Mouse (Mus musculus): ENCODE measurements around the gene Vangl1.
"Not testable (repeated sequence)": the region's sequence is repeated elsewhere in the genome, so short reads cannot be mapped to it uniquely, and the experiment has no call there.

Gene Vangl1

DNA sequence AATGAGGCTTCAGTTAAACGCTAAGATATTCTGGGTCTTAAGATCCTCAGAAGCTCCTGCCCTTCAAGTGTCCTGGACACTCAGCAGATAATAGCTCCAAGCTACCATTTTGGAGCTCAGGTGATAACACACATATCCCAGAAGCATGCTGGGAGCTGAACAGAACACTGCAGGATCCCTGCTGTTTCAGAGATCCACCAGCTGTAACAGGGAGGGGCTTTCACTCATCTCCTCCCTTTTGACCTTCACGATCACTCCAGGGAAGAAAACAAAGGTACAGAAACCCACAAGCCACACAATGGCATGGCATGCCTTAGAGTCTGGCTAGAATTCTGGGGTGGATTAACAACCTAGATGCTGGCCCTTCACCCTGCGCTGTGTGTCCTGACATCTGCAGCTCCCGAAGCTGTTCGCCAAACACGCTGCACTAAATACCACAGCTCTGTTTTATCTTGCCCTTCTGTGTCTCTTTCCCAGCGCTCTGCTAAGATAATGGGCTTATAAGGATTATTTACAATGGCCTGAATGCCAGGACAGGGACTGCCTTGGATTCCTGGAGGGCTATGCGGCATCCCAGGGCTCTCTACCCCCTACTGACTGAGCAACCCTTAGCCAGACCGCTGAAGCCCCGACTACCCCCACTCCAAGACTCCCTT is 36.8 kb downstream of the Vangl1 start:
- no peak for DNase-seq

DNA sequence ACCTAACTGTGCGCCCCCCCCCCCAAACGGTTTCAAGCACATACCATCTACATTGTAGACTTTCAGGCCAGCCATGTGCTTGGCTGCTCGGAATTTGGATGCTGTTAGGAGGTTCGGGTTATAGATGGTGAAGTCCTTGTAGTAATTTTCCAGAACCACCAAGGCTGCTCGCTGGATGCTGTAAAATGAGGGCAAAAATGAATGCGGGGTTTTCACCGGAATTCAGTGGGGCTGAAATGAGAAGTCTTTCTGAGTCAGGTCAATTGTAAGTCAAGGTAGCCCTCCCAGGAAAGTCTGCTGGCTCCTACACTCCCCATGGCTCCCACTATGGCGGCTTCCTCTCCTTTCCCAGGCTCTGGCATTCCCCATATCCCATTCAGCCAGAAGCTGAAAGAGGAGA is 37.7 kb downstream of the Vangl1 start:
- DNase-seq = no peak

DNA sequence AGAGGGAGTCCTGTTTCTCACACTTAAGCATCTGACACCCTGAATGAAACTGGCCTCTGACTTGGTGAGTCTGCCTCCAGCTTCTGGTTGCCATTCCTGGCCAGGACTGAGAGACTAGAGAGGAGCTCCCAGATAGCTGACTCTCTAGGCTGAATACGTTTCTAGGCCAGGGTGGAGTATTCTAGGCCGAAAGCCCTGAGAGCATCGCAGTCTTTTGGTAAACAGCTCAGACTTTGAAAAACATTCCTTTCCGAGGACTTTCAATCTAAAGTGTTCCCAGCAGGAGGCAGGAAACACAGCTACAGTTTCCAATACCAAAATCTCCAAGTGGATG is 38.2 kb downstream of the Vangl1 start:
- DNase-seq = no peak

DNA sequence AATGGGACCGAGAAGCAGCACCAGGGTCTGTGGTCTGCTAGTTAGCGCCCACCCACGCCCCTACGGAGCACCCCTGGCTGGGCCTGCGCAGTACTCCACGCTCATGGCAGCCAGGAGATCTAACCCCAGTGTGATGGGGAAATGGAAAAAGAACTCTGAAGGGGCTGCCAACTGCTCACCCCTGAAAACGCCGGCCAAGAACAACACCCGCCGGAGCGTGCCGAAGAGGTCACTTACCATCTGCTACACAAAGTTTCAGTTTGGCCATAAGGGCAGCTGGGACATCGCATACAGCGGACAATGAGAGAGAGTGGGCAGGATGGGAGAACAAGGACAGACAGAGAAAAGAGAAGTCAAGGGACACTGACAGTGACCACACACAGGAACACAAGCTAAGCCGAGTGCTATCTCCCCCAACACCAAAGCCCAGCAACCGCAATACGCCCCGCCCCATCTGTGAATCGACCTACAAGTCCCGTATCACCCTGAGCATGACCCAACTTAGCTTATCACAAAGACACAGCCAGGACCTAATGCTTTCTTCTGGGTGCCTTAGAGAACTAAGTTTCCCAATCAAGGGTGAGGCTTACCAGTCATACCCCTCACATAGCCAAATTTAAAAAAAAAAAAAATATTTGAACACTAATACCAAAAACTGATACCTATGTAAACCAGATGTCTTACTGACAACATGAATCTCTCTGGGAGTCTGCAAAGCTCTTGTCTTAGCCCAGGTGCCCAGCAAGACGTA is 38.8 kb downstream of the Vangl1 start:
- DNase-seq = no peak

DNA sequence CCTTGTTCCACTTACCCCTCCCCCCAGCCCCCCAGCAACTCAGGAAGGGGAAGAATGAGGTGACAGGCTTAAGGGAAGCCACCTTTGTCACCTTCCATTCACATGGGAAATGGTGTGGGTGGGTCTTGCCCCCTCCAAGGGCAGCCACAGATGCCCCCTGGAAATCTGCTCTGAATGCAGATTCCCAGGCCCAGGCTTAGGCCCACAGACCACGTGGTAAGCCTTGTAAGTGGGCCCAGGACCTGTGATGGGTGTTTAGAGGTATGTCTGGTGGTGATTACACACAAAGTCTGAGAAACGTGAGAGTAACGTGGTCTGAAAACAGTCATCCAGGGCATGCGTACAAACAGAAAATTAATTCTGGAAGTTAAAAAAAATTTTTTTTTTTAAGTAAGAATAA is 39.6 kb downstream of the Vangl1 start:
- no peak for DNase-seq

DNA sequence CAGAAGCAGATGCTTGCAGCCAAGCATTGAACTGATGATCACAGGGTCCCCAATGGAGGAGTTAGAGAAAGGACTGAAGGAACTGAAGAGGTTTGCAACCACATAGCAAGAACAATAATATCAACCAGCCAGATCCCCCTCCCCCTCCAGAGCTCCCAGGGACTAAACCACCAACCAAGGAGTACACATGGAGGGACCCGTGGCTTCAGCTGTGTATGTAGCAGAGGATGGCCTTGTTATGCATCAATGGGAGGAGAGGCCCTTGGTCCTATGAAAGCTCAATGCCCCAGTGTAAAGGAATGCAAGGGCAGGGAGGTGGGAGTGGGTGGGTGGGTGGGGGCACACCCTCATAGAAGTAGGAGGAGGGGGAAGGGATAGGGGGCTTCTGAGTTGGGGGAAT is 40.6 kb downstream of the Vangl1 start:
- DNase-seq = not testable (repeated sequence)

DNA sequence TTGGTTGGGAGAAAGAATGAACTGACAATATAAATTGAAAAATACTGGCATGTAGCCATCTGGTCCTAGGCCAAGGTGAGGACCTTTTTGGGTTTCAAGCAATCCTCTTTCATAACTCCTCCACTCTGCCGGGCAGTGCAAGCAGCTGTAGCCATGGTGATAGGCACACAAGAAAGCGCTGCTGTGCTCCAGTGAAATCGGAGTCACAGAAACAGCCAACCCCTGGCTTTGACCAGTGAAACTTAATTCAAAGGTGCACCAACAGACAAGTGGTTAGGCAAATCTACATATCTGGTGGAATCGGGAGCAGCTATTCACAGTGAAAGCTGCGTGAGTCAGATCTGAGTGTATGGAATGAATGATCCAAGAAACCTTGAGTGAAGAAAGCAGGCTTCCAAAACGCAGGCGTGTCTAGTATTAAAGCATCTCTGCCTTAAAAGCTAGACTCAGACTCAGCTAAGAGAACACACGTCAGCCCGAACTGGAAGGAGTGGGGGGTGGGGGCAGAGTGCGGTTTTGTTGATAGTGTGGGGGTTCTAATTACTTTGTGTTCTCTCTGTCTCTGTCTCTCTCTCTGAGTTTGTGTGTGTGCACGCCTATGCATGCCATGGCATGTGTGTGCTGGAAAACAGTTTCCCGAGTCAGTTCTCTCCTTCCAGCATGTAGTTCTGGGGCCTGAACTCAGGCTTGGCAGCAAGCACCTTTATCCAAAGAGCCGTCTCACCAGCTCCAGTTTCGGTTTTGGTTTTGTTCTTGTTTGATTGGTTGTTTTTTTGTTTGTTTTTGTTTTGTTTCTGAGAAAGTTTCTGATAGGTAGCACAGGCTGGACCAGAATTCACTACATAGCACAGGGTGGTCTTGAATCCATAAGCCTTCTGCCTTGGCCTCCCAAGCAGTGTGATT is 44.8 kb downstream of the Vangl1 start:
- peak; percentile 20 for DNase-seq

DNA sequence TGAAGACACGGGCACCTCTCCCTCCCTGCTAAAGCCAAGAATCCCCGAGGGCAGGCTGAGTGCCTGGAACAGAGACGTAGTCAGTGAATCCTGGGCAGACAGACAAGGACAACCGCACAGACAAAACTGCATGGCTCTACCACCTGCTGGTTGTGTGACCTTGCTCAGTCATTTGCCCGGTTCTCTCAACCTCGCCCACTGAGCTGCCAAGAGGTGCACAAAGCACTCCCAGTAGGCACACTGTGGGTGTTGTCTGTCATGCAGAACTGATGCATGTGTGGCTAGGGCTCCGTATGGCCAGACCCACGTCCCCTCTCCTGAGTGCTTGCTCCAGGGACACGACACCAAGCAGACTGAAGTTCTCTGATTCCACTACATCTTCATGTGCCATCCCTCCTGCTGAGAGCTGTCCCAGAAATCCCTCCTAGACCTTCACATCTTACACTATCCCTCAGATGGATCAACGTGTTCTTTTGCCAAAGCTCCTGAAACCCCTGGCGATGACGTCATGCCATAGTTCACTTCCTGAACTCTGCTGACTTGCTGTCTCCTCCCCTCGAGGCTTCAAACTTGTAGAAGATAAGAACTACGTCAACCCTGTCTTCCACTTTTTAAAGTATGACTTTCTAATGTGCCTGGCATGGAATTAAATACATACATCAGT is 45.6 kb downstream of the Vangl1 start:
- DNase-seq = no peak

DNA sequence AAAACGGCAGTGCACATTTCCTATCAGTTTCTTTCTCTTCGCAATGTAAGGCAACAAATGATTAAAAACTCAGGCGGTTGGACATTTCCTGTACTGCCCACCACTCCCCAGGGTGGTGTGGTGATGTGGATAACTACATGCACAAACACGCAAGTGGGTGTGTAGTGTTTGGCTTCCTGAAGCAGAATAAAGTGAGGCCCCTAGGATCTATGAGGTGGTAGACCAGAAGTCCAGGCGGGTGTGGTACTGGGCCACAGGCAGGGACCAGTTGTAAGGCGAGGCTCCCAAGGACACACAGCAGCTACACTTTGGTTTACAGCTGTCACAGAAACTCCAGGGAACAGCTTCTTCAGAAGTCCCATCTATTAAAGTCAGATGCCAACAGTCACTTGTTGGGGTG is 46.8 kb downstream of the Vangl1 start:
- no peak for DNase-seq

DNA sequence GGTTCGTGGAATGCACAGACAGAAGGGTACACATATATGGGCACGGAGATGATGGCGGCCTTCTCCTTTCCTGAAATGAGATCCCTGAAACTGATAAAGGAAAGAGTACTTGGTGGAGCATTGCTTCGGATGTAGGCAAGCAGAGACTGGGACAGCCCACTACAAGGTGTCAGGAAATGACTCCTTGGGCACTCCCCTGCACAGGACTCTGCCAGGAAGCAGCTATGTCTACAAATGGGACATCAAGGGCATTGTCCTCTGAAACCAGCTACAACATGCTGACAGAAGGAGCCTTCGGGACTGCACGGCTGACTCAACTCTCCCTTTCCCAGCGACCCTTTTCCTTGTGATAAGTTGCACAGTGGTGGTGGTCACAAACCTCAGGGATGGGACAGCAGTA is 47.8 kb downstream of the Vangl1 start:
- DNase-seq = no peak

DNA sequence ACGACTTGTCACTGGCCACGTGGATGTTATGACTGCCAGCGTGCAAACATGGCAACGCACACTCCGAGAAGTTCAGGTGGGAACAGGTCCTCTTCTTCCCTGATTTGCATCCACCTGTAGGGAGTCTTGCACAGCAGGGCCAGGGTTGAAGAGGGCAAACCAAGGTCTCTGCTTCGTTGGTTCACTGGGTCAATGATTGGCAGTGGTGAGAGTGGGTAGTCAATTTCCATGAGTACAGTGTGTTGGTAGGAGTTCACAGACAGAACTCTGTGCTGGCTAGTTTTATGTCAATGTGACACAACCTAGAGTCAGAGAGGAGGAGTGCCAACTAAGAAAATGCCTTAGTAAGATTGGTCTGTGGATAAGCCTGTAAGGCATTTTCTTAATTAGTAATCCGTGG is 50.4 kb downstream of the Vangl1 start:
- DNase-seq = no peak

DNA sequence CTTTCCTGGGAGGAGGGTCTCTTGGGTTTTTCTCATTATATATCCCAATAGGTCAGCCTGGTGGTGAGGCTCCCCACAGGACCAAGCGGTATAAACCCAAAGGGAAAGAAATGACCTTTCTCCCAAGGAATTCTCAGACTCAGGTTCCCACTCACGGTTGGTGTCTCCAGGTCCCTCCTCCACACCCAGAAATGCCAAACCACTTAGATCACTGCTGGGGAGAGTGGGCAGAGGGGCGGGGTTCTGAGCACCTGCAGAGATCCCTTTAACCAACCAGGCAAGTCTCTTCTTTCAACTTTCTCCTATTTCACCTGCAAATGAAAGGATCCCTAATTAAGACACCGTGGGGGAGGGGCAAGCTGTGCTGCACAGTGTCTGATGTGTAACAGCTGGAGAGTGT is 51.6 kb downstream of the Vangl1 start:
- DNase-seq = no peak

DNA sequence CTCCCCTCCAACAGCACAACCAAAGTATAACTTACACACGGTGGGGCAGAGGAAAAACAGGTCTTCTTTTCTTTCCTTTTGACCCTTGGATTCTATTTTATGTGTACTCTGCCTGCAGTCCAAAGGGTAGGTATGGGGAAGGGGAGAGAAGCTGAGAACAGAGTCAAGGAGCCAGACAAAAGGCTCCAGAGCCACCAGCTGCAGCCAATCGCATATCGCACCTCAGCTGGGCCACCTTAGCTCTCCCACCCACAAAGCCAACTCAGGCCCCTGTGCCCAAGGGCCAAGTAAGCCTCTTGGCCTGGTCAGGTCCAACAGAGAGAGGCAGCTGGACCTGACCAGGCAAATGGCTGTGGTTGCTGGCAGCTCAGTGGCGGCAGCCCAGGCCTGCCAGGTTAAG is 52.0 kb downstream of the Vangl1 start:
- no peak for DNase-seq

DNA sequence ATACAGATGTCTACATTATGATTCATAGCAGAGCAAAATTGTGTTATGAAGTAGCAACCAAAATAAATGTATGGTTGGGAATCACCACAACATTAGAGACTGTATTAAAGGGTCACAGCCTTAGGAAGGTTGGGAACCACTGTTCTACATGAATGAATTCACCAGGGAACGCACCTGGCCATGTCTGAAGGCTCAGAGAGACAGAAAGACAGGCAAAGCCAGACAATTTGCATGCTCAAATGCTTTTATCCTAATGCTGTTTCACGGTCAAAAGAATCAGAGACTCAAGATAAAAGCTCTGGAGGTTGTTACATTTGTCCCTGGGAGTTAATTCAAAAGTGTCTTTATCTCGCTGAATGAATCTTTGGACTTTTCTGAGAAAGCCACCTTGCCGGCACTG is 52.6 kb downstream of the Vangl1 start:
- no peak for DNase-seq

DNA sequence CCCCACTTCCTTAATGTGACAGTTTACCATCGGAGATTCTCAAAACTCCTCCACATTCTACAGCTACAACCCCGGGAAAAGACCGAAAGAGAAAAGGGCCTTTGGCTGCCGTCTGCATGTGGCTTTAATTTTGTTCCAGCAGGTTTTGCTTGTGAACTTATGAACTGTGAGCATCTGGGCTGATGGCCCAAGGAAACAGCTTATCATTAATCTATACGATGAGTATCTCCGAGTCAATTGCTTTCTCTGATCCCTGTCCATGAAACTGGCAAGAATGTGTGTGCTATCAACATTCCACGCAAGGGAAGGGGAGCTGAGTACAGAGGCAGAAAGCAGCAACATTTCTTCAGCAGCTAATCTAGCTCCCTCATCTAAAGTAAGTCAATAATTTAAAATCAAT is 54.6 kb downstream of the Vangl1 start:
- DNase-seq = no peak

DNA sequence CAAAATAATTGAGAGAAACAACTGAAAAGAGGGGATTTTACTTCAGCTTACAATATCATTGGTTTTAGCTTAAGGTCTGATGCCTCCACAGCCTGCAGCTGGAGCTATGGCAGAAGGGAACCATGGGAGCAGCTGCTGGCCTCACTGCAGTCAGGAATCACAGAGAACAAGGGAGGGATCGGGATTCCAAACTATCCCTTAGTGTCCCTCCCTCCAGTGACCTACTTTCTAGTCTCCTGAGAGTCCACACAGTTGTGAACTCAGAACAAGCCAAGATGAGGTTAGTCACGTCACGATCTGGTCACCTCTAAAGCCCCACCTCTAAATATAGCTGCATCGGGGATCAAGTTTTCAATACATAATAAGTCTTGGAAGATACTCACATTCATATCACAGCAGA is 57.3 kb downstream of the Vangl1 start:
- DNase-seq = no peak

DNA sequence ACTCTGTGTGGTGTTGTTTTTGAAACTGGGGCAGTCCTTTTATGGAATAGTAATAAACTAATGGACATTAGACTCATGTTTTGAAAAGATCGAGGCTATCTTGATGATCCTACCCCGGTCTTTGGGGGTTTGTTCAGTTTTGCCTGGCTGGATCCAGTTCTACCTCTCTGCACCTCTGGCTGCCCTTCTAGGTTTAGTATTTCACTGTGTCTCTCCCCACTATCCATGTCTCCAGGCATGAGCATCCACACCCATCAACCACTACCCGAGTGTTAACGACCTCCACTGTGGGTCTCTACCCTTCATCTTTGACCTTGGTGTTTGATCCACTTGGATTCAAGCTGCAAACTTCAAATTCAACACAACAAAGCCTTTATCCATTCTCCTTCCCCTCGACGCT is 58.1 kb downstream of the Vangl1 start:
- no peak for DNase-seq

DNA sequence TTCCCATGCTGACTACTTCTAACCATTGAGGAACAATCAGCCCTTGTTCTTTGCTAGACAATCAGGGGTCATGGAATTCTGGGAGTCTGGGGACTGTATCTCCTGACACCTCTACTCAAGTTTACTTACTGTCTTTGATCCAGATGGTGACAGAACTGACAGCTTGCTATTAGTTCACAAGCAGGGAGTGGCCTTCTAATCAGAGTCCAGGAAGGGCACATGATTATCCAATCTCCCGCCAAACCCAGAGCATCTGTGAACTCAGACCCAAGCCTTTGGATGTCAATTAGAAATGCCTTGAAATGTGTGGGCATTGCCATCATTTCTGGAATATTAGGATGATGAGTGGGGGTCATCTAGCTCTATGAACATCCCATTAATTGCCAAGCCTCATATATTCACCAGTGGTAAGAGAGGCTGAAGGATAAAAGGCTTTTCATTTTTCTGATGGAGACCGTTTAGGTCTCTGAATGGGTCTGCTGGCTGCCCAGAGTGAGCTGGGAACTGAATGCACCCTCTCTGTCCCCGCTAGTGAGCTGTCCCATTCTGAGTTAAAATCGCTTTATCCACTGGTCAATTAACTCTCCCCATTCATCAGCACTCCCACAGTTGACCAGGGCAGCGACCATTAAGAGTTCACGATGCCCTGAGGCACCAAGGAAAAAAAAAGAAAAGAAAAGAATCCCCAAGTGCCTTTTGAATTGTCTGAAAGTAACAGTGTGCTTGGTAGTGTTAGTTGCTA is 58.7 kb downstream of the Vangl1 start:
- no peak for DNase-seq

DNA sequence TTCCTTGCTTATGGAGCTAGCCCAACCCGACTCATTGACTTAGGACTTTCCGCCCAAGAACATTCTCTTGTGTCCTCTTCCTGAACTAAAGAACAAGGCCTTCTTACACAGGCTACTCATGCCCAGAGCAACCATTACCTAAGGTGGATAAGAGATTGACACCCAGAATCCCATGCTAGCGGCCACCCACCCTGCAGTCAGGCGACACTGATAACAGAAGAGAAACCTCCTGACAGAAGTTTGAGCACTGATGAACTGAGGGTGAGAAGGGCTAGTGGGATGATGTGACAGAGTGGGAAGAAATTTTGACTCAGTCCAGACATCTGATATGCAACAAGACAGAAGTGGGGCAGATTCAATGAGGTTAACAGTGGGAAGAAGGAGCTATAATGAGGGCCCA is 60.1 kb downstream of the Vangl1 start:
- no peak for DNase-seq

DNA sequence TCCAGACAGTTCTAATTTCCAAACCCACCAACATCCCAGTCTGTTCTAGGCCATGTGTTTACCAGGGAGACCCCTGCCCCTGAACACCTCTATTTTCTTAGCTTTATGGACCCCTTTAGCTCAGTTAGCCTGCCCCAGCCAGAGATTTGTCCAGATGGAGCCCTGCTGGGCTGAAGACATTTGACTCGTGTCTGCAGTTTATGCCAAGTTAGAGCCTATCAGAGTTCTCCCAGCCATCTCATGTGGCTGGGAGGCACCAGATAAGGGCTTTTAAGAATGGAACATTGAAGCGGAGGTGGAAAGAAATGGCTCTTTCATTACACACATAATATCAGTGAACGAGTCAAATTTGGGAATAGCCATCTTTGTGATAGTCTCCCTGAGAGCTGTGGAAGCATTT is 61.0 kb downstream of the Vangl1 start:
- DNase-seq = no peak

DNA sequence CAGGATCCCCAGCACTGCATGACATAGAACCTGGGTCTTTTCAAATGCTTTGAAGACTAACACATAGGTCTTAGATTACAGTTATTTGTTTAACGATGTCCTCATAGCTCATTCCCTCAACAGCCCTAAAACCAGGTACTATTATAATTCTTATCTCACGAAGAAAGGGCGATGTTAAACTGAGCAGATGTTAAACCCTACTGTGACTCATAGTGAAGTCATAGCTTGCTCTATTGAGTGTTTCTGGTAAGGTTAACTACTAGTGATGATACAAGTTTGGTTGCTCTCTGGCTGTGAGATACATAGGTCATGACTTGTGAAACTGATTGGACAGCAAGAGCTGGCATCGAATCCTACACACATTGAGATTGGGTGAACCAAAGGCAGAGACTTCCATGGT is 61.5 kb downstream of the Vangl1 start:
- no peak for DNase-seq

DNA sequence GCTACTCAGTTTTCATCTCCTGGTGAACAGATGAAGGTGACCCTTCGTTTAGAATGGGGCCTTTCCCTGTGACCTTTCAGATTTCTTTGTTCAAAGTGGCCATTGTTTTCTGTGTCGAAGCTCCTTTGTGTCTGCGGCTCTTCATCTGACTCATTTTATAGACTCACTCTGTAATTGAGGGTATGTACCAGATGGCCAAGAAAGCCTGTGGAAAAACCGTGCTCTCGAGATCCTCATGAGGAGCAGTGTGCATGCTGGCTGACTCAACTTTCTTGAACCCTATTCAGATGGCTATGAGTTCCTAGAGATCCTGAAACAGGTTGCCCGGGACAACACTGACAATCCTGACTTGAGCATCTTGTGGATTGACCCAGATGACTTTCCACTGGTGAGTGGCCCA is 62.6 kb downstream of the Vangl1 start:
- no peak for DNase-seq

DNA sequence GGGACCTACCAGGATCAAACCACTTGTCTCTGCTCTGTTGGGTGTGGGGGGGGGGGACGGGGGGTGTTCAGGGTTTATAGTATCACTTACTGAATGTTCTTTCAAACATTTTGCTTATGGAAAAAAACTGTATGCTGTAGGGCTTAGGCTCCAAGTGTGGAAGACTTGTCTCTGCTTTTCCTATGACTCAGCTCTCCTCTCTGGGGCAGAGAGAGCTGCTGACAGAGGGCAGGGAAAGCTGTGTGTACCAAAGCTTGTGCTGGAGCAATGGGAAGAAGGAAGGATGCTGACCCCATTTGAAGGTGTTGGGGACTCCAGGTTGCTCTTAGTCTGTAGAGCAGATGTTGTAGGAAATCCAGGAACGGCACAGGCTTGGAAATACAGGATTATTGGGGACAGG is 63.0 kb downstream of the Vangl1 start:
- DNase-seq = no peak

Measured in layer of hippocampus, adult 9-11 months (tissue).